Mouse (Mus musculus): ENCODE measurements around the gene Defa20.
"Not testable (repeated sequence)": the region's sequence is repeated elsewhere in the genome, so short reads cannot be mapped to it uniquely, and the experiment has no call there.

Gene Defa20

DNA sequence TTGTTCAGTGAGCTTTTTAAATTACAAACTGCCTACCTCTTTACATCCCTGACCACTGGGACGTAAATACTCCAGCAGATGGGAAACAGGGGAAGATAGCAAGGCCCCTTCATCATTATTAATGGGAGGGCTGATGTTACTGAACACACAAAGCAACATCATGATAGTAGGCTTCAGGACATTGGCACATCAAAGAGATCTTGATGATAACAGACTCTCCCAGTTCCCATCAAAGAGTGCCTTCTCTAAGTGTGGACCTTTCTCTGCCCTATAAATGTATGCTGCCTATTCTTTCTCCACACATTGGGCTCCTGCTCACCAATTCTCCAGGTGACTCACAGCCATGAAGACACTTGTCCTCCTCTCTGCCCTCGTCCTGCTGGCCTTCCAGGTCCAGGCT is at the start of gene Defa20:
Gene Defa20 (plus strand): TSS at position 301 of the 400 bp plus-strand sequence.
- in situ Hi-C loops (cut with MboI; ENCODE audit: low pct_unique_long_range_greater_than_20kb in 1 of 2, low sequenced_read_pairs in 2 of 2, unreplicated experiment in 1 of 2): not testable (repeated sequence)

DNA sequence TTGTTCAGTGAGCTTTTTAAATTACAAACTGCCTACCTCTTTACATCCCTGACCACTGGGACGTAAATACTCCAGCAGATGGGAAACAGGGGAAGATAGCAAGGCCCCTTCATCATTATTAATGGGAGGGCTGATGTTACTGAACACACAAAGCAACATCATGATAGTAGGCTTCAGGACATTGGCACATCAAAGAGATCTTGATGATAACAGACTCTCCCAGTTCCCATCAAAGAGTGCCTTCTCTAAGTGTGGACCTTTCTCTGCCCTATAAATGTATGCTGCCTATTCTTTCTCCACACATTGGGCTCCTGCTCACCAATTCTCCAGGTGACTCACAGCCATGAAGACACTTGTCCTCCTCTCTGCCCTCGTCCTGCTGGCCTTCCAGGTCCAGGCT is 19.7 kb downstream of the Defa20 start, which contains the start of gene Defa32:
Gene Defa32 (plus strand): TSS at position 301 of the 400 bp plus-strand sequence.
- in situ Hi-C loops (cut with MboI; ENCODE audit: low pct_unique_long_range_greater_than_20kb in 1 of 2, low sequenced_read_pairs in 2 of 2, unreplicated experiment in 1 of 2): not testable (repeated sequence)

Data from mouse embryonic stem cell (cell line).